In the genomic region with DNA sequence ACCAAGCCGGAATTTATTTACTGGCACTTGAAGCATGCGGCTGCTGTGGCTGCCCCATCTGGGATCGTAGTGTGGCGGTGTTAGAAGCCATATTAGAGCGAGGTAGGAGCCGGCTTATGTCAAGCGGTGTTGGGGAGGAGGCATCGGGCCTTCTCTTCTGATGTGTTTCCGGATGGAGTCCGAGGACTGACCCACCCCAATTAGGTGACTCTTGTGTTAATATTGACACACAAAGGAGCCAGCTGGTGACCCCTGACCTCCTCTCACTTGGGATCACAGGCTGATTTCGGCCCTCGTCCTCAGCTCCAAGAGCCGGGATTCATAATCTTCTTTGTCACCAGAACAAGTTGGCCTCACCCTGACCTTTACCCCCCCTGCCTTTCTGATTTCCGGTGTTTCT, we compare ENCODE assay signal across 18 mouse cellular contexts.
DNase-seq lines count a peak whose midpoint lies in the region; ATAC-seq and TF ChIP-seq lines count a peak whose summit lies in the region.
"Had no signal": no experiment of that assay in that cellular context is flagged by ENCODE, and none has a peak within 500 bp of the region (broad histone marks: within the 10 kb centered on the region; RNA-seq: fewer than 3 reads in every experiment).

No protein-coding gene starts in this region.

- H3K27me3 ChIP-seq in hindbrain, embryonic 11.5 days (ENCODE audit: control insufficient read depth, insufficient read depth, low read length), result peaks cover 7% of the 10 kb centered on the region
- no peaks in the 10 kb centered on the region for H3K27me3 ChIP-seq in hindbrain, postnatal 0 days (ENCODE audit: insufficient read depth, low read length)
- no peaks in the 10 kb centered on the region for H3K27me3 ChIP-seq in neural tube, embryonic 15.5 days (replicated peaks)
- H3K27me3 ChIP-seq: intestine, embryonic 15.5 days had no signal

- ATAC-seq in hindbrain, embryonic 11.5 days (ENCODE audit: low FRiP score), result no peak
- no peak for ATAC-seq in hindbrain, postnatal 0 days
- no peak for ATAC-seq in neural tube, embryonic 15.5 days (ENCODE audit: low FRiP score)
- ATAC-seq: intestine, embryonic 15.5 days had no signal

- H3K9me3 ChIP-seq in hindbrain, embryonic 11.5 days (ENCODE audit: control insufficient read depth, low read length), result no peaks in the 10 kb centered on the region
- no peaks in the 10 kb centered on the region for H3K9me3 ChIP-seq in hindbrain, postnatal 0 days (ENCODE audit: low read length)
- H3K9me3 ChIP-seq in neural tube, embryonic 15.5 days (replicated peaks), result no peaks in the 10 kb centered on the region
- H3K9me3 ChIP-seq: forebrain, embryonic 12.5 days; heart, embryonic 12.5 days; intestine, embryonic 15.5 days; kidney, embryonic 15.5 days; liver, embryonic 15.5 days had no signal

- DNase-seq in hindbrain, embryonic 11.5 days (ENCODE audit: low spot score), result peak; percentile 61
- no peak for DNase-seq in hindbrain, postnatal 0 days (ENCODE audit: low spot score)
- DNase-seq in neural tube, embryonic 10.5 days (ENCODE audit: extremely low spot score, low spot score), result peak; percentile 55
- peak; percentile 56 for DNase-seq in mesoderm, embryonic 11.5 days (ENCODE audit: low read depth, low spot score)
- DNase-seq in kidney, adult 11 months, result no peak
- no peak for DNase-seq in left cerebral cortex, adult 2 months (ENCODE audit: extremely low spot score in 1 of 2, low spot score in 2 of 2)
- no peak for DNase-seq in cerebellum, postnatal 4 days (ENCODE audit: low spot score in 2 of 2)
- DNase-seq: adrenal gland, adult 2 months; heart, postnatal 36 days; layer of hippocampus, postnatal 36 days; left cerebral cortex, postnatal 4 days; thymus, adult 18-20 months had no signal

- peak overlapping the region; percentile 70; the same call in 1 of the 2 replicates for H3K27ac ChIP-seq in hindbrain, embryonic 11.5 days (ENCODE audit: low read depth, low read length)
- no peak overlapping the region for H3K27ac ChIP-seq in hindbrain, postnatal 0 days
- no peak overlapping the region for H3K27ac ChIP-seq in neural tube, embryonic 15.5 days (replicated peaks)
- H3K27ac ChIP-seq in left cerebral cortex, adult 2 months, result no peak overlapping the region
- H3K27ac ChIP-seq: forebrain, embryonic 12.5 days; intestine, embryonic 15.5 days; kidney, embryonic 15.5 days; liver, embryonic 15.5 days had no signal

- no peak overlapping the region for H3K4me2 ChIP-seq in hindbrain, embryonic 11.5 days (replicated peaks; ENCODE audit: low read depth, low read length)
- no peak overlapping the region for H3K4me2 ChIP-seq in hindbrain, postnatal 0 days (ENCODE audit: low read depth, low read length)
- H3K4me2 ChIP-seq in neural tube, embryonic 15.5 days, result no peak overlapping the region
- H3K4me2 ChIP-seq: forebrain, embryonic 12.5 days; heart, embryonic 12.5 days; intestine, embryonic 15.5 days; kidney, embryonic 15.5 days; liver, embryonic 15.5 days had no signal

- H3K4me3 ChIP-seq in hindbrain, embryonic 11.5 days (ENCODE audit: low read depth, low read length), result no peak overlapping the region
- H3K4me3 ChIP-seq in hindbrain, postnatal 0 days (ENCODE audit: low read length), result no peak overlapping the region
- H3K4me3 ChIP-seq in neural tube, embryonic 15.5 days (replicated peaks), result no peak overlapping the region
- H3K4me3 ChIP-seq in left cerebral cortex, adult 2 months, result no peak overlapping the region
- H3K4me3 ChIP-seq: forebrain, embryonic 12.5 days; heart, embryonic 12.5 days; intestine, embryonic 15.5 days; kidney, embryonic 15.5 days; liver, embryonic 15.5 days had no signal

- WGBS in hindbrain, embryonic 11.5 days, result 18% methylated on average over 14 of the region's 14 CpGs
- WGBS in hindbrain, postnatal 0 days, result 27% methylated on average over 14 of the region's 14 CpGs
- WGBS in neural tube, embryonic 15.5 days, result 20% methylated on average over 14 of the region's 14 CpGs

- H3K4me1 ChIP-seq in hindbrain, embryonic 11.5 days (replicated peaks; ENCODE audit: control insufficient read depth, insufficient read depth, low read length), result peaks cover 6% of the 10 kb centered on the region; the same call in 1 of the 2 replicates
- H3K4me1 ChIP-seq in hindbrain, postnatal 0 days (ENCODE audit: insufficient read depth, low read length), result no peaks in the 10 kb centered on the region
- H3K4me1 ChIP-seq in neural tube, embryonic 15.5 days, result peaks cover 28% of the 10 kb centered on the region

- intact Hi-C loops in left cerebral cortex, adult 2 months (cut with DNase I), result no loop called here

- no peak for TF ChIP-seq CTCF in hindbrain, postnatal 0 days (IDR thresholded peaks at IDR 0.05; ENCODE audit: low read depth)
- TF ChIP-seq CTCF in left cerebral cortex, adult 2 months (IDR thresholded peaks at IDR 0.05), result no peak

- H3K9ac ChIP-seq in hindbrain, embryonic 11.5 days (ENCODE audit: low read depth, low read length), result no peak overlapping the region
- no peak overlapping the region for H3K9ac ChIP-seq in hindbrain, postnatal 0 days (replicated peaks; ENCODE audit: low read length)
- H3K9ac ChIP-seq in neural tube, embryonic 15.5 days (replicated peaks), result no peak overlapping the region
- H3K9ac ChIP-seq: forebrain, embryonic 12.5 days; heart, embryonic 12.5 days; intestine, embryonic 15.5 days; kidney, embryonic 15.5 days; liver, embryonic 15.5 days had no signal

- no peaks in the 10 kb centered on the region for H3K36me3 ChIP-seq in hindbrain, embryonic 11.5 days (ENCODE audit: control insufficient read depth, insufficient read depth, low read length)
- no peaks in the 10 kb centered on the region for H3K36me3 ChIP-seq in hindbrain, postnatal 0 days (ENCODE audit: insufficient read depth, low read length)
- no peaks in the 10 kb centered on the region for H3K36me3 ChIP-seq in neural tube, embryonic 15.5 days
- H3K36me3 ChIP-seq: forebrain, embryonic 12.5 days; heart, embryonic 12.5 days; intestine, embryonic 15.5 days; kidney, embryonic 15.5 days; liver, embryonic 15.5 days had no signal

Comparison
In these comparisons a context has a peak if more than half of its experiments do, and no peak if none do; other contexts are left out.
1. DNase-seq: peak in hindbrain, embryonic 11.5 days (single experiment), neural tube, embryonic 10.5 days (single experiment) and mesoderm, embryonic 11.5 days (single experiment); none in hindbrain, postnatal 0 days (single experiment), kidney, adult 11 months (single experiment), left cerebral cortex, adult 2 months (0 of 2) and cerebellum, postnatal 4 days (0 of 2).